Mouse (Mus musculus): ENCODE data around the gene Gcnt2. TPM values are rescaled to one million over a fixed set of nuclear protein-coding genes. Genes with fewer than 3 reads are reported as not detected.

The Gcnt2 gene
- polyA plus RNA-seq (2014; fragmentation: Illumina TruSeq; extraction: RNeasy Lipid Tissue Mini Kit (QIAGEN cat#74804)), result 14.5 TPM

DNA sequence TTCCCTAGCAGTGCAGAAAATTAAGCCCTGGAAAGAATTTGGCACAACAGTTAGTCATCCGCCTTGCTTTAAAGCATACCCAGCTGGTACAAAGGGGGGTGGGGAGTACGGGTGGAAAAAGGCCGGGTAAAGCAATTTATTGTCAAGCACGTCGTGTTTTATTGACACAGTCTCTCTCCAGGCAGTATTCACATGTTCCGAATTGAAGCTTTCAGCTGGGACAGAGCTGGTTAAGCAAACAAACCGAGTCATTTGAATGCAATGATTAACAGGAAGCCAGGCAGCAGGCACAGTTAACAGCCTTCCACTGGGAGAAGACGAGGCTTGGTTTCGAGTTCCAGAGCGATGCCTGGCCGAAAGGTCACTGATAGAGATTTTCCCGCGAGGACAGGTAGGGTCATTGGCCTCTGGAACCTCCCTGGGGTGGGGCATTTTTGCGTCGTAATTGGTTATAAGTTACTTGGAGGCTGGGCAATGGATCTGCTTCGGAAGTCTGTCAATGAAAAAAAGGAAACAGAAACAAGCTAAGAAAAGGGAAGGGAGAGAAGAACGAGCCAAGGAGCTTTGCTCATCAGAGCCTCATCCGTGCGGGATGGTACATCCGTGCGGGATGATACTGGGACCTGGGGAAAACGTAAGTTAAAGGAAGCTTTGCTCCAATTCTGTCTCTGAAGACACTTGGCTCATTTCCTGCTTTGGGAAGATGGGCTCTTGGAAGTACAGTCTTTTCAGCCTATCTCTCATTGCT is at the start of gene Gcnt2:
Gene Gcnt2 (plus strand): TSS at position 103 of the 748 bp plus-strand sequence.

DNA sequence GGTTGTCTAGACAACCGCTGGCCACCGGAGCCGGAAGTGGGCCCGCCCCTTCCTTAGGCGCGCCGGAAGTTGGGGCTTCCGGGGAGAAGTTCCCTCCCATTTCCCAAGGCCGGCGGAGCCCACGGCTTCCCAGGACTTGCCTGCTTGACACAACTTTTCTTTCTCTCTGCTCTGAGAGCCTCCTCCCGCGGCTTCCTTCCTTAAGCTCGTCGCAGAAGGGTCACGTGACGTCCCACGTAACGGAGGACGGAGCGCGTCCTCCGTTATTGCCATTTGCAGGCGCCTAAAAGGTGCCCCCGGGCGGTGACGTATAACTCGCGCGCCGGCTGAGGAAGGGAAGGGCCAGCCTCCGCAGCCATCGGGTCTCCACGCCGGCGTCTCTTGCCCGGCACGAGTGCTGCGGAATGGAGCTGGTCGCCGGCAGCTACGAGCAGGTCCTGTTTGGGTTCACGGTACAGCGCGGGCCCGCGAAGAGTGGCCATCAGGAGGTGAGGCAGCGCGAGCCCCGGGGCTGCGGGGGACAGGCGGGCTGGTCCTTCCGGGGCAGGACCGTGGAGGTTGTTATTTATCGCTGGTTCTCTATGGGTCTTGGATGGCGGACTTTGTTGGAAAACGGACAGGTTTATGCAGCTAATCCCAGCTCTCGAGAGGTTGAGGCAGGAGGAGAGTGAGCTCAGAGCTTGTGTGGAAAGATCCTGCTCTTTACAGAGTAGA is 141.5 kb downstream of the Gcnt2 start, which contains the start of gene Pak1ip1:
Gene Pak1ip1 (plus strand): TSS at position 98 of the 714 bp plus-strand sequence.

Other genes starting within 250 kb of the Gcnt2 start
- not detected for gene Tfap2a, start 121.4 kb upstream of the Gcnt2 start, polyA plus RNA-seq (2014; fragmentation: Illumina TruSeq; extraction: RNeasy Lipid Tissue Mini Kit (QIAGEN cat#74804))
- 67.0 TPM for gene Pak1ip1, start 141.3 kb downstream of the Gcnt2 start, polyA plus RNA-seq (2014; fragmentation: Illumina TruSeq; extraction: RNeasy Lipid Tissue Mini Kit (QIAGEN cat#74804))
- gene Tmem14c, start 156.5 kb downstream of the Gcnt2 start, polyA plus RNA-seq (2014; fragmentation: Illumina TruSeq; extraction: RNeasy Lipid Tissue Mini Kit (QIAGEN cat#74804)), result 29.2 TPM
- gene Mak, start 220.0 kb downstream of the Gcnt2 start, polyA plus RNA-seq (2014; fragmentation: Illumina TruSeq; extraction: RNeasy Lipid Tissue Mini Kit (QIAGEN cat#74804)), result 3.9 TPM

Measured in ovary, adult 10 weeks (tissue).